Mouse (Mus musculus): Measurements from ENCODE around the gene Porcn. TPM values are rescaled to one million over a fixed set of nuclear protein-coding genes. Genes with fewer than 3 reads are reported as not detected.
A peak's percentile ranks its signal among the peaks of the same experiment; 100 is the strongest.

The Porcn gene
- polyA plus RNA-seq (2015; fragmentation: Nextera tagmentation; extraction: Ambion mirVana): 39.5 and 43.5 TPM in 2 replicates

GRCm38 (mm10) chrX:8206015-8206693 lies at the start of gene Porcn:
Gene Porcn, minus strand, starts transcription at chrX:8206525.
- WGBS: 21% methylated on average over 46 of the region's 46 CpGs
- peak; percentile 97 for ATAC-seq (replicated peaks)
- Histone ChIP-seq H3K4me2 (replicated peaks) (peak within 1 kb of the TSS; percentile 54), H3K27me3 (no peaks in the 10 kb centered on the region), H3K9me3 (no peaks in the 10 kb centered on the region), H3K36me3 (no peaks in the 10 kb centered on the region), H3K9ac (replicated peaks) (peak within 1 kb of the TSS; percentile 63), H3K4me3 (peak within 1 kb of the TSS; percentile 60), H3K4me1 (peaks cover 7% of the 10 kb centered on the region), H3K27ac (replicated peaks) (peak within 1 kb of the TSS; percentile 19; the same call in 1 of the 2 replicates)

- no peak for ATAC-seq (replicated peaks)
- WGBS: 22% methylated on average over 3 of the region's 6 CpGs
Measured at GRCm38 (mm10) chrX:8255807-8256206, 49.5 kb upstream of the Porcn start.

DNA sequence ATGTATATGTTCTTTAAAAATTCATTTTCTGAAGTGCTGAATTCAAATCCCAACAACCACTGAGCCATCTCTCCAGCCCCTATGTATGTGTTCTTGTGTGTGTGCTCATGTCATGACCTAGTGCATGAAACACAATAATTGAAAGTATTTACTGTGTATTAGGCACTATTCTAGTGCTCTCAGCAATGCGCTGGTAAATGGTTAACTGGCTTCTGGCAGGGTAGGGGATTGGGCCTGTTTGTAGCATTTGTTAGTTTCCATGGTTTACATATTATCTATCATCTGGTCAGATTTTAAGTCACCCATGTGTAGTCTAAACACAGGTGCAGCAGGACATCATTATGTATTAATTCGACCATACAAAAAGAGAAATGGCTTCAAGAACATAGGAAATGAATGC lies 47.4 kb upstream of the Porcn start:
- Histone ChIP-seq H3K4me3 (no peak overlapping the region), H3K9me3 (no peaks in the 10 kb centered on the region), H3K4me1 (peaks cover 10% of the 10 kb centered on the region), H3K9ac (replicated peaks) (no peak overlapping the region), H3K4me2 (replicated peaks) (no peak overlapping the region), H3K36me3 (no peaks in the 10 kb centered on the region), H3K27me3 (no peaks in the 10 kb centered on the region), H3K27ac (replicated peaks) (no peak overlapping the region)
- WGBS: 92% methylated on average over 2 of the region's 2 CpGs
- ATAC-seq (replicated peaks): no peak

More at GRCm38 (mm10) chrX:8255807-8256206, 49.5 kb upstream of the Porcn start:
- H3K9ac ChIP-seq (replicated peaks): no peak overlapping the region
- no peaks in the 10 kb centered on the region for H3K36me3 ChIP-seq
- H3K4me1 ChIP-seq: peaks cover 8% of the 10 kb centered on the region
- no peaks in the 10 kb centered on the region for H3K9me3 ChIP-seq
- no peak overlapping the region for H3K4me3 ChIP-seq
- H3K27me3 ChIP-seq: no peaks in the 10 kb centered on the region
- no peak overlapping the region for H3K4me2 ChIP-seq (replicated peaks)
- H3K27ac ChIP-seq (replicated peaks): no peak overlapping the region

DNA sequence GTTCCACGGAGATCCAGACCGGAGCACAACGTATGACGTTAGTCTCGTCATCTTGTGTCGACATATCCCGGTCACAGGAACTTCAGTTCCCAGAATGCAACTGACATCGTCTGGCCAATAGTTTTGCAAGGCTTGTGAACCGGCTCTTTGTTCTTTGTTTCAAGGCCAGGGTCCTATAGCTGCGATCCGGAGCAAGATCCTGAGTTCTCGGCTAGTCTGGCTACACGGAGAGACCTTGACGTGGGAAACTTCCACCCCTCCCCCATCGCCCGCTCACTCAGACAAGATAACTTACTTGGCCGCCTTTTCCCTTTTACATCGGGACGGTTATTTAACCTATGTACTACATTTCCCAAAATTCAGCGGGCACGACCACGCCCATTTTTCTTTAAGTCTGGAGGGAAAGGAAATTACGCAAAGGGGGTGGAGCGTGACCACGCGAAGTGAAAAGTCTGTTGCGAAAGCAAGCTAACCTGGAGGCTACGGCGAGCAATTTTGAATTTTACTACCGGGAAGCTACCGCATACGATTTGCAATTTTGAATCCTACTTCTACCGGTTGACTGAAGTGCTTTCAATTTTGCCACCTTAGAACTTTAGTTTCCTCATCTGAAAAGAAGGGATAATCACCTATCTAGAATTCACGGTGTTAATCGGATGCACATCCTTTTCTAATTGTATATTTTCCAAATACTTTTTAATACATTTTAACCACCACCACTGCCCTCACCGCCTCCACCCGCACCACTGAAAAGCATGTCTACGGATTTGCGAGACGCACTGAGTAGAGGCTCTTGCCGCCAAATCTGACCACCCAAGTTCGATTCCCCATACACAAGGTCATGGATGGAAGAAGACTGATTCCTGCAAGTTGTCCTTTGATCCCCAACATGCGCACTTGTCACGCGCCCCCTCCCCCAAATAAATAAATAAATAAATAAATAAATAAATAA lies 46.3 kb upstream of the Porcn start, which contains the start of gene Ftsj1:
Ftsj1 (minus strand) TSS at position 73 of the 952 bp plus-strand sequence.
- H3K9ac ChIP-seq (replicated peaks): peak within 1 kb of the TSS; percentile 56
- peaks cover 10% of the 10 kb centered on the region for H3K4me1 ChIP-seq
- 23% methylated on average over 45 of the region's 45 CpGs for WGBS
- ATAC-seq (replicated peaks): peak; percentile 94
- no peaks in the 10 kb centered on the region for H3K36me3 ChIP-seq
- no peaks in the 10 kb centered on the region for H3K9me3 ChIP-seq
- H3K4me3 ChIP-seq: peak within 1 kb of the TSS; percentile 53
- H3K27ac ChIP-seq (replicated peaks): peak within 1 kb of the TSS; percentile 73
- no peaks in the 10 kb centered on the region for H3K27me3 ChIP-seq
- peak within 1 kb of the TSS; percentile 49 for H3K4me2 ChIP-seq (replicated peaks)

GRCm38 (mm10) chrX:8251789-8252333 lies 45.5 kb upstream of the Porcn start:
- WGBS: 17% methylated on average over 18 of the region's 18 CpGs

GRCm38 (mm10) chrX:8248542-8249120 lies 42.3 kb upstream of the Porcn start:
- Histone ChIP-seq H3K27me3 (no peaks in the 10 kb centered on the region), H3K4me1 (peaks cover 10% of the 10 kb centered on the region), H3K9ac (replicated peaks) (no peak overlapping the region), H3K4me2 (replicated peaks) (no peak overlapping the region), H3K27ac (replicated peaks) (no peak overlapping the region), H3K36me3 (0 out of 2 replicates have a peak, but pooled peaks cover 3% of the 10 kb centered on the region), H3K4me3 (no peak overlapping the region), H3K9me3 (no peaks in the 10 kb centered on the region)
- WGBS: 90% methylated on average over 8 of the region's 8 CpGs
- ATAC-seq (replicated peaks): no peak

More at GRCm38 (mm10) chrX:8251789-8252333, 45.5 kb upstream of the Porcn start:
- Histone ChIP-seq H3K27me3 (no peaks in the 10 kb centered on the region), H3K4me2 (replicated peaks) (peak overlapping the region; percentile 49), H3K27ac (replicated peaks) (no peak overlapping the region), H3K9me3 (no peaks in the 10 kb centered on the region), H3K36me3 (no peaks in the 10 kb centered on the region), H3K4me3 (peak overlapping the region; percentile 53), H3K9ac (replicated peaks) (peak overlapping the region; percentile 56), H3K4me1 (peaks cover 10% of the 10 kb centered on the region)
- peak; percentile 75 for ATAC-seq (replicated peaks)

- Histone ChIP-seq H3K4me3 (no peak overlapping the region), H3K4me1 (peaks cover 10% of the 10 kb centered on the region), H3K27ac (replicated peaks) (no peak overlapping the region), H3K9ac (replicated peaks) (no peak overlapping the region), H3K4me2 (replicated peaks) (no peak overlapping the region), H3K9me3 (no peaks in the 10 kb centered on the region), H3K27me3 (no peaks in the 10 kb centered on the region), H3K36me3 (0 out of 2 replicates have a peak, but pooled peaks cover 3% of the 10 kb centered on the region)
- 81% methylated on average over 2 of the region's 2 CpGs for WGBS
- no peak for ATAC-seq (replicated peaks)
Measured at GRCm38 (mm10) chrX:8247680-8248079, 41.4 kb upstream of the Porcn start.

DNA sequence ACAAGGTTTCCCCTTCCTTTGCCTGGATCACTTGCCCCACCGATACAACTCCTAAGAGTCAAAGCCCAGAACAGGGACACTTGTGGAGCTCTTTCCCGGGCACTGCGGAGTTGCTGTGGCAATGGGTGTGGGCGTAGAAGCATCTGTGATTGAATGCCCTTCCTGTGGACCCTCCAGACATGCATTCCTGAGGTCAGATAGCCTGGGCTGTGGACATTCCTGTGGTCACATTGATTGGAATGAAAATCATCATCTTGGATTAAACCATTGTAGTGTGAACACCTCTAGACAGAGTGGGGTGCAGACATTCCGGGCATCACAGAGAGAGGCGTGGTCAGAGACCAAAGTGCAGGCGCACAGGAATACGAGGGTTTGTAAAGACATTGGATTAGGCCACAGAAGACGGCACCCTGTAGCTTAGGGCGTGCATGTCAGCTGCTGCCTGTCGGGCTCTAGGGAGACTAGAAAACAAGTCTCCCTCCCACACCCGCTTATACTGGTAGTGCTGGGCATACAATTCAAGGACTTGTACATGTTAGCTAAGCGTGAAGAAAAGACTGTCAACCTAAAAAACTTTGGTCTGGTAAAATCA lies 32.6 kb upstream of the Porcn start:
- H3K27me3 ChIP-seq: no peaks in the 10 kb centered on the region
- WGBS: 84% methylated on average over 13 of the region's 13 CpGs
- no peak for ATAC-seq (replicated peaks)

DNA sequence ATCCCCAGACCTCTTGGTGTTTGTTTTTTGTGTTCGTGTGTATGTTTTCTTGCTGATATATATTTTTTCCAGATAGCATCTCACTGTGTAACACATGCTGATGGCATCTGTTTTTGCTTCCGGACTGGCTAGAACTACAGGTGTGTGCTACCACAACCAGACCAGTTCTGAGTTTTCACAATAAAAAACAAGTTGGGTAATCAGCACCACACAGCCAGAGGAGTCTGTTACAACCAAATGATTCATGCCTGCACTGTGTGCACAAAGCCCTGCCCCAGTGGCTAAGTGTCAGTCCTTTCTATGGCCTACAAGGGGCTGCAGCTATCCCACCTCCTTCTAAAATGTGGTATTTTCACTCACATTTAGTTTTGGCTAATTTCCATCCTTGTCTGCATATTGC lies 30.4 kb upstream of the Porcn start:
- 83% methylated on average over 2 of the region's 2 CpGs for WGBS
- H3K4me1 ChIP-seq: no peaks in the 10 kb centered on the region
- H3K4me3 ChIP-seq: no peak overlapping the region
- no peaks in the 10 kb centered on the region for H3K9me3 ChIP-seq
- H3K9ac ChIP-seq (replicated peaks): no peak overlapping the region
- no peak overlapping the region for H3K27ac ChIP-seq (replicated peaks)
- H3K36me3 ChIP-seq: no peaks in the 10 kb centered on the region
- no peak overlapping the region for H3K4me2 ChIP-seq (replicated peaks)
- H3K27me3 ChIP-seq: no peaks in the 10 kb centered on the region
- no peak for ATAC-seq (replicated peaks)

More for the DNA sequence above, 32.6 kb upstream of the Porcn start:
- Histone ChIP-seq H3K9ac (replicated peaks) (no peak overlapping the region), H3K4me3 (no peak overlapping the region), H3K36me3 (no peaks in the 10 kb centered on the region), H3K9me3 (no peaks in the 10 kb centered on the region), H3K27ac (replicated peaks) (no peak overlapping the region), H3K4me1 (no peaks in the 10 kb centered on the region), H3K4me2 (replicated peaks) (no peak overlapping the region)

DNA sequence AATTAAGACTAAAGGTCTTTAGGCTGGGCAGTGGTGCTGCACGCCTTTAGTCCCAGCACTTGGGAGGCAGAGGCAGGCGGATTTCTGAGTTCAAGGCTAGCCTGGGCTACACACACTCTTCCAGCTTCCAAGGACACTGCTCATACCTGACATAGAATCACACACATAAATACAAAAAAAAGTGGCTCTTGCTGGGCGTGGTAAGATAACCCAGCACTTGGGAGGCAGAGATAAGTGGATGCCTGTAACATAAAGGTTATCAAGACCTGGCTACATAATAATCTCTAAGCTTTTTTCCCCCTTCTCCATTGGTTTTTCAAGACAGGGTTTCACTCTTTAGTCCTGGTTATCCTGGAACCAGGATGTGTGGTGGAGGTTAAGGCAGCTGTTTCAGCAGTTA lies 27.3 kb upstream of the Porcn start:
- no peaks in the 10 kb centered on the region for H3K4me1 ChIP-seq
- no peaks in the 10 kb centered on the region for H3K27me3 ChIP-seq
- no peak for ATAC-seq (replicated peaks)
- H3K9me3 ChIP-seq: no peaks in the 10 kb centered on the region
- 86% methylated on average over 3 of the region's 3 CpGs for WGBS
- no peak overlapping the region for H3K4me2 ChIP-seq (replicated peaks)
- no peak overlapping the region for H3K9ac ChIP-seq (replicated peaks)
- H3K4me3 ChIP-seq: no peak overlapping the region
- no peaks in the 10 kb centered on the region for H3K36me3 ChIP-seq
- no peak overlapping the region for H3K27ac ChIP-seq (replicated peaks)

- H3K4me2 ChIP-seq (replicated peaks): no peak overlapping the region
- 75% methylated on average over 4 of the region's 4 CpGs for WGBS
- H3K4me1 ChIP-seq: no peaks in the 10 kb centered on the region
- ATAC-seq (replicated peaks): no peak
- H3K27ac ChIP-seq (replicated peaks): no peak overlapping the region
- H3K27me3 ChIP-seq: no peaks in the 10 kb centered on the region
- no peaks in the 10 kb centered on the region for H3K9me3 ChIP-seq
- H3K4me3 ChIP-seq: no peak overlapping the region
- no peak overlapping the region for H3K9ac ChIP-seq (replicated peaks)
- H3K36me3 ChIP-seq: no peaks in the 10 kb centered on the region
Measured at GRCm38 (mm10) chrX:8230272-8230671, 23.9 kb upstream of the Porcn start.

Measured in forebrain, embryonic 15.5 days (tissue).